Mouse (Mus musculus): Measurements from ENCODE around the gene Zfand2b.

The Zfand2b gene

DNA sequence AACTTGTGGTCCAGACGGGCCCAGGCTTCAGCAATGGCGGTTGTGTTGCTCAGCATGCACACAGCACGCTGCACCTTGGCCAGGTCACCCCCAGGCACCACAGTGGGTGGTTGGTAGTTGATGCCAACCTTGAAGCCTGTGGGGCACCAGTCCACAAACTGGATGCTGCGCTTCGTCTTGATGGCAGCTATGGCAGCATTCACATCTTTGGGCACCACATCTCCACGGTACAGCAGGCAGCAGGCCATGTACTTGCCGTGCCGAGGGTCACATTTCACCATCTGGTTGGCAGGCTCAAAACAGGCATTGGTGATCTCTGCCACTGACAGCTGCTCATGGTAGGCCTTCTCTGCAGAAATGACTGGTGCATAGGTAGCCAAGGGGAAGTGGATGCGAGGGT lies 47.3 kb downstream of the Zfand2b start:
- no peak for DNase-seq

DNA sequence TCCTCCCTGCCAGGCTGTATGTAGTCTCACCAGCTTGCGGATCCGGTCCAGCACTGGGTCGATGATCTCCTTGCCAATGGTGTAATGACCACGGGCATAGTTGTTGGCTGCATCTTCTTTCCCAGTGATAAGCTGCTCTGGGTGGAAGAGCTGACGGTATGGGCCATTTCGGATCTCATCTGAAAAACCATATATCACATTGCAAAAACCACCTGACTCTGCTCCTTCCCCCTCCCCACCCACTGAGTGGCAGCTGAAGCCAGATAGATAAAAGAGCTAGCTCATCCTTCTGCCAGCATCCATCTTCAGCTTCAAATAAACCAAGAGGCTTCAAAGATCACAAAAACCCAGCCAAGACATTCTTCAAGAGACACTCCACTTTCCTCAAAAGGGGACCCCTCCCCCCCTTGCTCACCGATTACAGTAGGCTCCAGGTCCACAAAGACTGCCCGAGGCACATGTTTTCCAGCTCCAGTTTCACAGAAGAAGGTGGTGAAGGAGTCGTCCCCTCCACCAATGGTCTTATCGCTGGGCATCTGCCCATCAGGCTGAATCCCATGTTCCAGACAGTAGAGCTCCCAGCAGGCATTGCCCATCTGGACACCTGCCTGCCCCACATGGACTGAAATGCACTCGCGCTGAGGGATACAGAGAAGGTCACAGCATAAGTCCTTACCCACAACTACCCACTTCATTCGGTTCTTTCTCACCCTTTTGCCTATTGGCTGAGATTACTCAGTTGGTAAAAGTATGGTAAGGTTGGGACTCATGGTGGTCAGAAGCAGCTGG lies 48.5 kb downstream of the Zfand2b start:
- no peak for DNase-seq

DNA sequence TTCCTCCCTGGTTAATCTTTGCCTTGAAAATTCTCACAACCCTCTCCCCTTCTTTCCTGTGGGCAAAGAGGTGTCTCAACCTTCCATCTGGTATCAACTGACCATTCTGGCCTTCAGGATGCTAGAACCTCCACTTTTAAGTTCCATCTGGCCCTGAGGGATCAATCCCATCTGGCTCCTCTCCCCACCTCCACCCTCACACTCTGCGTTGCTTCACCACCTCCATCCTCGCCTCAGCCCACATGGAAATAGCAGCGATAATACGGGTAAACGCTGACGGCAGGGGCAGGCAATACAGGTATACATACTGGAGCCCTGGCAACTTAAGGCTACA lies 49.4 kb downstream of the Zfand2b start:
- no peak for DNase-seq

DNA sequence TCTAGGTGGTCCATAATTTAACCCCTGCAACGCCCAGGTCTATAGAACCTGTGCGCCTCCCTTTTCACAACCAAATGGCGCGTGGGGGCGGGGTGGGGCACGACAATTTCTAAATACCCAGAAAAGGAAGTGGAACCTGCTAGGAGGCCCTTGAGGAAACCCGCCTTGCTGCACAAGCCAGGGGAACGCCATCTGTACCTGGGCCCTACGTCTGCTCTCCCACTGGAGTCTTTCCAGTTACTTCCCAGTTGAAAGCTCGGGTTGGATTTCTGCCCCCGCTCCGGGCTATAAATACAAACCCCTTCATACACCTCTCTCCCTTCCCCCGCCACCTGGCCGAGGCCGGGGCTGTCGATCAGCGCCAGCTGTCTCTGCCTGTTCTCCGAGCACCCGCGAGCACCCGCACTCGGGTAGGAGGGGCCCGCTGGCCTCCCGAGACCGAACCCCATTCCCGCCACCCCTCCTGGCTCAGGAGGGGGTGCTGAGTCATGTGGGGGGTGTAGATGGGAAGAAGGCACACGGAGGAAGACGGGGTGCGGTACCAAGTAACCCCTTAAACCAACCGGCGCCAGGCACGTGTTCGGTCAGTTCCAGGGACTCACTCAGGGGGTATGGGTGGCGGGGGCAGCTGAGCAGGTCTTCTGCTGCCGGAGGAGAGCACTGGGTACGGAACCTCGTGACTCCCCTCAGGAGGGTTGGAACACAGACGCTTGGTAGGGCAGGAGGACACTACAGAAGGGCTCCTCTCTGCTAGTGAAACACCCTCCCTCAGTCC lies 50.0 kb downstream of the Zfand2b start:
- peak; percentile 50 for DNase-seq

DNA sequence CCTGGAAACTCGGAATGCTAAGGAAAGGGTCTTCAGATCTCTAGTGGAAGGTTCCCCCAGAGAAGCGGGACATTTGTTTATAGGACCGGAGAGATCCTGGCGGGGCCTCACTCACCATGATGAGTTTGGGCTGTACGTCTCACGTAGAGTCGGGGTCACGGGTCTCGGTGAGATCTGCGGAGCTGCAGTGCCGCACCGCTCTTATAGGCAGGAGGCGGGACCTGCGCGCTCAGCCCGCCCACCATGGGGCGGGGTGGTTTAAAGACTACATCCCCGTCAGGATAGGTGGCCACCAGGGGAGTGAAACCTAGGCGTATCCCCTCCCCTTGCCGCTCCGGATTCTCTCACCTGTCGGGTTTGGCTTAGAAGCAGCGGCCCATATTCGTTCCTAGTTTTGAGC lies 50.6 kb downstream of the Zfand2b start:
- peak; percentile 91 for DNase-seq

DNA sequence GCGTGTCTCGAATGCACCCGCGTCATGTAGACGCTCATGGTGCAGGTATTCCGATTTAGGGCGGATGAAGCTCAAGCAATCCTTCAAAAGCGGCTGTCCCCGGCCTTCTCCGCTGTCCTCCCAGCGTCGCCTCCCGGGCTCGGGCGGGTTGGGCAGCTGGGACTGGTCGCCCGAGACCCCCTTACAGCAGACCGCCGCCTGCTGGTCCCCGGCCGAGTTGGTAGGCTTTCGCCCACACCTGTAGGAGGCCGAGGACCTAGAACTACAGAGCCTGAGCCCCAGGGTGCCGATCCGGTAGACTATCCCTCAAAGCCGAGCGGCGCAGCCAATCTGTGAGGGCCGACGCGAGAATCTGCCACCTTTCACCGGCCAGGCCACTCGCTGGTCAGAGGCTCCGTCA lies 51.1 kb downstream of the Zfand2b start, which contains the start of gene Tuba4a:
Gene Tuba4a (minus strand): TSS at position 335 of the 400 bp plus-strand sequence.
- no peak for DNase-seq
